Mouse (Mus musculus) kidney, adult 2 months (tissue): ENCODE measurements around the gene Leng1. TPM values are rescaled to one million over a fixed set of nuclear protein-coding genes. Genes with fewer than 3 reads are reported as not detected.
A peak's percentile ranks its signal among the peaks of the same experiment; 100 is the strongest.
"Not testable (repeated sequence)": the region's sequence is repeated elsewhere in the genome, so short reads cannot be mapped to it uniquely, and the experiment has no call there.

Source experiments
- DNase-seq: peaks from one replicate; pipeline ENCODE4 v3.0.0; 2021
- H3K27ac ChIP-seq: fragments of 200-500 bp; 2 replicates; pipeline ENCODE4 v1.5.1; 2012; ENCODE audit warnings: low read depth, low read length, control low read depth, inconsistent platforms; ENCODE audit not compliant: insufficient read depth
- H3K27me3 ChIP-seq: fragments of 200-500 bp; replicated peaks from 2 replicates; pipeline ENCODE4 v1.6.1; 2012; ENCODE audit warnings: mild to moderate bottlenecking, moderate library complexity, low read length, inconsistent platforms; ENCODE audit not compliant: control insufficient read depth, insufficient read depth
- H3K36me3 ChIP-seq: fragments of 200-500 bp; 2 replicates; pipeline ENCODE4 v1.6.1; 2012; ENCODE audit warnings: mild to moderate bottlenecking, moderate library complexity, low read length, inconsistent platforms; ENCODE audit not compliant: control insufficient read depth, insufficient read depth
- H3K4me1 ChIP-seq: fragments of 200-500 bp; 2 replicates; pipeline ENCODE4 v1.6.1; 2011; ENCODE audit warnings: low read length; ENCODE audit not compliant: control insufficient read depth, insufficient read depth
- H3K4me3 ChIP-seq: fragments of 200-500 bp; 2 replicates; pipeline ENCODE4 v1.5.1; 2011; ENCODE audit warnings: mild to moderate bottlenecking, low read depth, low read length, control low read depth; ENCODE audit not compliant: insufficient read depth
- CTCF ChIP-seq: fragments of 200-500 bp; conservative IDR thresholded peaks from 2 replicates; pipeline ENCODE4 v1.5.1; 2011; ENCODE audit warnings: low read depth, mild to moderate bottlenecking, control low read depth, low read length, moderate library complexity, mixed read lengths; ENCODE audit not compliant: insufficient read depth, insufficient read length
- POLR2A ChIP-seq: fragments of 200-500 bp; IDR thresholded peaks from one replicate; pipeline ENCODE4 v1.6.1; 2011; ENCODE audit warnings: low read depth, low read length, control low read depth
- WGBS: fragments of 180-500 bp; shearing (Covaris S2); methylation state at CpG from one replicate; pipeline ENCODE4 v1.1.7; 2018; 5-methylcytosine and 5-hydroxymethylcytosine counted together
- polyA plus RNA-seq: library from polyadenylated mRNA; depleted of rRNA; stranded (reverse); fragments of >200 nt; gene quantifications from 2 replicates; pipeline ENCODE4 v1.2.3, GENCODE M21; 2012

Gene Leng1
- polyA plus RNA-seq, 1 experiment: 6.8 TPM

GRCm38 (mm10) chr7:3706343-3706934, 40.8 kb upstream of the Leng1 start:
- no peak overlapping the region for H3K4me3 ChIP-seq
- H3K36me3 ChIP-seq: peaks cover 7% of the 10 kb centered on the region
- 47% methylated on average over 11 of the region's 11 CpGs for WGBS
- H3K27ac ChIP-seq: no peak overlapping the region
- no peaks in the 10 kb centered on the region for H3K27me3 ChIP-seq
- H3K4me1 ChIP-seq: no peaks in the 10 kb centered on the region
- DNase-seq: no peak
- TF ChIP-seq POLR2A: no peak
- no peak for TF ChIP-seq CTCF

GRCm38 (mm10) chr7:3705911-3706310, 40.3 kb upstream of the Leng1 start:
- Histone ChIP-seq H3K27me3 (no peaks in the 10 kb centered on the region), H3K4me3 (no peak overlapping the region), H3K36me3 (peaks cover 7% of the 10 kb centered on the region), H3K27ac (no peak overlapping the region), H3K4me1 (no peaks in the 10 kb centered on the region)
- TF ChIP-seq CTCF (no peak), POLR2A (no peak)
- 14% methylated on average over 6 of the region's 6 CpGs for WGBS
- no peak for DNase-seq

GRCm38 (mm10) chr7:3705461-3705860, 39.8 kb upstream of the Leng1 start:
- not testable (repeated sequence) for H3K27ac ChIP-seq, DNase-seq, H3K36me3 ChIP-seq, H3K4me3 ChIP-seq, H3K4me1 ChIP-seq, H3K27me3 ChIP-seq
- 24% methylated on average over 7 of the region's 7 CpGs for WGBS

GRCm38 (mm10) chr7:3704475-3704874, 38.8 kb upstream of the Leng1 start:
- Histone ChIP-seq H3K27ac (peak overlapping the region; percentile 88; the same call in 1 of the 2 replicates), H3K36me3 (peaks cover 7% of the 10 kb centered on the region), H3K4me1 (no peaks in the 10 kb centered on the region), H3K4me3 (peak overlapping the region; percentile 76), H3K27me3 (no peaks in the 10 kb centered on the region)
- TF ChIP-seq CTCF (no peak), POLR2A (no peak)
- no peak for DNase-seq
- WGBS: under 1% methylated on average over 20 of the region's 20 CpGs

- TF ChIP-seq CTCF (0 out of 2 replicates have a peak, but pooled peaks have one; percentile 10), POLR2A (peak; percentile 82)
- H3K4me1 ChIP-seq: no peaks in the 10 kb centered on the region
- H3K27ac ChIP-seq: peak within 1 kb of the TSS; percentile 88
- peak within 1 kb of the TSS; percentile 76 for H3K4me3 ChIP-seq
- under 1% methylated on average over 42 of the region's 42 CpGs for WGBS
- peaks cover 7% of the 10 kb centered on the region for H3K36me3 ChIP-seq
- H3K27me3 ChIP-seq: no peaks in the 10 kb centered on the region
- DNase-seq: peak; percentile 98
Observed at GRCm38 (mm10) chr7:3703879-3704441, 38.3 kb upstream of the Leng1 start, which contains the start of gene Rps9. TSS of gene Rps9 (plus strand) at chr7:3703993.

- Histone ChIP-seq H3K27ac (peak overlapping the region; percentile 11), H3K4me1 (no peaks in the 10 kb centered on the region), H3K4me3 (no peak overlapping the region), H3K36me3 (peaks cover 7% of the 10 kb centered on the region), H3K27me3 (no peaks in the 10 kb centered on the region)
- no peak for DNase-seq
- TF ChIP-seq CTCF: no peak
- TF ChIP-seq POLR2A: no peak
- 21% methylated on average over 6 of the region's 6 CpGs for WGBS
Observed at GRCm38 (mm10) chr7:3703148-3703878, 37.7 kb upstream of the Leng1 start.

GRCm38 (mm10) chr7:3698471-3698870, 32.8 kb upstream of the Leng1 start:
- TF ChIP-seq POLR2A (no peak), CTCF (no peak)

GRCm38 (mm10) chr7:3694949-3695305, 29.3 kb upstream of the Leng1 start:
- peak overlapping the region; percentile 49; the same call in 1 of the 2 replicates for H3K27ac ChIP-seq
- not testable (repeated sequence) for H3K36me3 ChIP-seq, H3K4me1 ChIP-seq, H3K27me3 ChIP-seq
- peak overlapping the region; percentile 64 for H3K4me3 ChIP-seq
- WGBS: 4% methylated on average over 9 of the region's 9 CpGs
- DNase-seq: peak; percentile 23

More at GRCm38 (mm10) chr7:3698471-3698870, 32.8 kb upstream of the Leng1 start:
- WGBS: 92% methylated on average over 6 of the region's 6 CpGs
- H3K4me3 ChIP-seq: no peak overlapping the region
- no peaks in the 10 kb centered on the region for H3K36me3 ChIP-seq
- no peak for DNase-seq
- no peaks in the 10 kb centered on the region for H3K27me3 ChIP-seq
- no peak overlapping the region for H3K27ac ChIP-seq
- H3K4me1 ChIP-seq: no peaks in the 10 kb centered on the region; the same call in 1 of the 2 replicates
